Mouse (Mus musculus) heart, adult 8-10 months (tissue): ENCODE measurements around the gene Ttn. TPM values are rescaled to one million over a fixed set of nuclear protein-coding genes. Genes with fewer than 3 reads are reported as not detected.

Source experiments
- DNase-seq: peaks from one replicate; pipeline ENCODE4 v3.0.0; 2022; ENCODE audit warnings: low spot score
- total RNA-seq, 4 experiments: library from RNA; stranded (reverse); gene quantifications; 2 replicates each; pipeline ENCODE4 v1.2.4; 2022

Gene Ttn
- total RNA-seq, 4 experiments from 2014 or later, result 3,102 to 4,099 (median 3,503) TPM

DNA sequence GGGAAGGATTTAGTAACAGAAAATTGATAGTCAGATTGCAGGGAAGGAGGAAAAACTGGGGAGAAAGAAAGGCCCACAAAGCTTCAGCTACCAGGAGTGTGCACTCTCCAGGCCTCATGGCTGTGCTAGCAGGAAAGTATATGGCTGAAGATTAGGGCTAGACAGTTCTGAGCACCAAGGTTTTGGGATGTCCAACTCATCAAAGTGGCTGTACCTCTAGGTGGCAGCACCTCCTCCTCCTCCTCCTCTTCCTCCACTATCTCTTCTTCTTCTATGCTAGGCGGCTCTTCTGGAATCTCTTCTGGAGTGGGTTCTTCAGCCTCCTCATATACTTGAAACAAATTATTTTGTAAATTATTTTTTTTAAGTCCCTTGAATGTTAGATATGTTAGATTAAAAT lies 139.2 kb downstream of the Ttn start:
- no peak for DNase-seq

DNA sequence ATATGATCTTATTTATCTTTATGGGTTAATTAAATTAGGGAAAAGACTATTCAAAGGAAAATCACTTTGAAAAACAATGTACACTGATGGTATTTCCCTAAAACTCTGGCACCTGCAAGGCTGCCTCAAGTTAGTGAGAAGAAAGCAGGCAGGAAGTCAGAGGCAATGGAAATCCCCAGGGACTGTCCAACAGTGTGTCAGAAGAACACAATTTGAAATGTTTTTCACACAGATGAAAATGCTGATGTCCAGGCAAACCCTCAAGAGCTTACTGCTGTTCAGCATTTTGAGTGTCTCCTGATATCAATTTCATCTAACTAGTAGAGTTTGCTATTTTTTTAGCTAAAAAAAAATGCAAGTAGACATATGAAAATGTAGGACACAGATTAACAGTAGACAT lies 161.9 kb downstream of the Ttn start:
- no peak for DNase-seq

DNA sequence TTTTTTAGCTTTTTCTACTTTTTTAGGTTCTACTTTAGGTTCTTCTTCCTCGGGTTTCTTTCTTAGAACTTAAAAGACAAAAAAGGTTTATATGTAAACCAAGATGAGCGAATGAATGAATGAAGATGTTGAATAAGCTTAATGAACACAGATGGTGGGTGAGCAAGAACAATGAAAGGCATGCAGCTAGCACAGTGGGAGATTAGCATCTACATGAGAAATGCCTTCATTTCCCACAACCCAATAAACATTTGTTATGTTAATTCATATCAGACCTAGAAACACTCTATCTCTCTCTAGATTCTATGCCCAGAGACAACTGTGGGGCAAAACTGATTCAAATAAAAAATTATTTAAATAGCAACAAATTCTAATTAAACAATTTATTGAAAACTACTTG lies 164.6 kb downstream of the Ttn start:
- DNase-seq, result no peak

DNA sequence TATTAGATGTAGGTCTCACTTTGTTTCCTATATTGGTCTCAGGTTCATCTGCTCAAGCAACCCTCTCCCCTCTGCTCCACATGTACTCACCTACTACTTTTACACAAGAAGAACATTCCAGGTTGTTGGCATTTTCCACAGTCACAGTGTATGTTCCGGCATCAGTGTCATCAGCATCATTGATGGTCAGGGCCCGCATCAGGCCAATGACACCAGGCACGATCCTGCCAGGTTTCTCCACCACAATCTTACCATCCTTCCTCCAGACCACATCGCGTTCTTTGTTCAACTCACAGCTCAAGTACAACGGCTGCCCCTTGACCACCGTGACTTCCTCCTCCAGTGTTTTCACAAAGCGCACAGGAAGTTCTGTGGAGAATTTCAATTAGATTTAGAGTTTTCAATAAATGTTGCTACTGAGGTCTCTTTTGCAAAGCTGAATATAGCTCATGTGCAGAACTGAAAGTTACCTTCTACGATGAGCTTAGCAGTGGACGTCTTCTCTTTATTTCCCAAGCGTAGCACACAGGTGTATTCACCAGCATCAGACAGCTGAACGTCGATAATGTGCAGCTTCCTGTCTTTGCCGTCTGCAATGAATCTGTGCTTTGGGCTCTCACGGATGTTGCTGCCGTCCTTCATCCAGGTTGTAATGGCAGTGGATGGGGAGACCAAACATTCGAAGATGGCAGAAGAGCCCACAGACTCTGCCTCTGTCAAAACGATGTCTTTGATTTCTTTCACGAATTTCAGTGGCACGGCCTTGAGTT lies 168.1 kb downstream of the Ttn start:
- no peak for DNase-seq

DNA sequence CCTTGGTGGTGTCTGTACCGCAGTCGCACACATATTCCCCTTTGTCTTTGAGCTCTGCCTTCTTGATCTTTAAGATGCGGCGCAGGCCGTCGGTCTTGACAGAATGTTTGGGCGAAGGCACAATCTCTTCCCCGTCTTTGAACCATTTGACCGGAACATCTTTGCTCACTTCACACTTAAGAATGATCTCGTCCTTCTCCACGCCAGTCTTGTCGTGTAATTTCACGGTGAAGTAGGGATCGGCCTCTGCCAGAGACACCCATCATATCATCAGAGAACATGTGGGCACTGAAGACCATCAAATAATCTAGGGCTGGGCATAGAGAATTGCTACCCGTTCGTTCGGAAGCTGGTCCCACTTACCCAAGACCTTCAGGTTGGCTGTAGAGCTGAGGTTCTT lies 171.2 kb downstream of the Ttn start:
- no peak for DNase-seq

DNA sequence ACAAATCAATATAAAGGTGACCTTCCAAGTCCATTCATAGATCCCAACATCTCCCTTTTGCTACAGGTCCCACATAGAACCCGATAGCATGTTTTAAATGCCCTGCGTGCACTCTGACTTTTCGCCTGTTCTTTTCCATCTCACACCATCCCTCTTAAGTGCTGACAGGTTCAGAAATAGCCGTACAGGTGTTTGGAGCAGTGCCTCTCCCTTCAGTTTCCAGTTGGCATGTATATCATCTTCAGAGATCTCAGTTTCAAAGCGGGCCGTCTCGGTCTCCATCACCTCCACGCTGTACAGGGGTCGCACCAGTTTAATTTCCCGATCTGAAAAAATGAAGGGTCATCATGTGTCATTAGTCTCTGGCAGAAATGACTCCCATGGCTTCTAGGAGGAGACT lies 174.0 kb downstream of the Ttn start:
- DNase-seq, result no peak

DNA sequence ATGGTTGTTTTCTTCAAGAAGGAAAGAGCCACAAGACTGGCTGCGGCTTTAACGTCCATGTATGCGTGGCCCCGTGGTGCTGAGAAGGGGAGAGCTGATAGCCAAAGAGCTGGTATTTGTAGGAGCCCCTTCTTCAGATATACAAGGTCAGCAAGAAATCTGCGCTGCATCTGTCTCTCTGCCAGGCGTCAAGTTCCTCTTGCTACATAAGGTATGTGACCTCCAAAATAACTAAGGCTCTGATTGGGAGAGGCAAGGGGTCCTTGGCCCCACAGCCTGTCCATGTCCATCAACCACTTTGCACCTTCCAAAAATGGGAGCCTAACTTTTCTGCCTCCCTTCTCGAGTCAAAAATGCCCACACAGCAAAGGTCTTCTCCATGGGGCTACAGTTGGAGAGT lies 175.1 kb downstream of the Ttn start:
- DNase-seq, result peak; percentile 32

DNA sequence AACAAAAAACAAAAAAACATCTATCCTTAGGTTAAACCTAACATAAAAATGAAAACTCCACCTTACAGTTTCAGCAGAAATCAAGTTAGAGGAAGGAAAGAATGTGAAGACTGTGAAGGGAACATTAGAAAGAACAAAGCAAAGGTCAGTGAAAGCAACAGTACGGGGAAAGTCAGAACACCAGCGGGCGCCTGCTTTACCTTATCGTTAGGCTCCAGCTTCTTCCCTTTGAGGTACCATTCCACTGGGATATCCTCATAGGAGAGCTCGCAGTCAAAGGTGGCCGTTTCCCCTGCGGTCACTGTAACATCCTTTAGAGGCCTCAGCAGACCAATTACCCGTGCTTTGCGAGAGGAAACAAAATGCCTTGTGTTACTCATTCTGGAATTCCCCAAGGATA lies 175.5 kb downstream of the Ttn start:
- DNase-seq, result no peak

DNA sequence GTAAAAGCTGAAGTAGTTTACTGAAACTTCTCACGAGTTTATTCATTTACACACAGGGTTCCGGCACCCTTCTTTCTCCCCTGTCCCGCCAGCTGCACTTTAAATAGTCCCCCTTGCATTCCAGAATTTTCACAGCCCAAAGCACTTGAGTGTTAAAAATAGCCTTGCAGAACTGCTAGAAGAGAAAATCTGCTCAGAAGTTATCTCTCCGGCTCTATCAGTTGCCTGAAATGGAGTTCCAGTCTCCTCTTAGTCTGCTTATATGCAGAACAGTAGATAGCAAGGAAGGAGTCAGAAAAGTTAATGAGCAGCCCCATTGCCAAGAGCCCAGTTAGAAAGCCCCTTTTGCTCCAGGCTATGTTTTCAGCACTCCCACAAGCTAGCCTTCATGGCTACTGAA lies 176.0 kb downstream of the Ttn start:
- DNase-seq, result peak; percentile 23

DNA sequence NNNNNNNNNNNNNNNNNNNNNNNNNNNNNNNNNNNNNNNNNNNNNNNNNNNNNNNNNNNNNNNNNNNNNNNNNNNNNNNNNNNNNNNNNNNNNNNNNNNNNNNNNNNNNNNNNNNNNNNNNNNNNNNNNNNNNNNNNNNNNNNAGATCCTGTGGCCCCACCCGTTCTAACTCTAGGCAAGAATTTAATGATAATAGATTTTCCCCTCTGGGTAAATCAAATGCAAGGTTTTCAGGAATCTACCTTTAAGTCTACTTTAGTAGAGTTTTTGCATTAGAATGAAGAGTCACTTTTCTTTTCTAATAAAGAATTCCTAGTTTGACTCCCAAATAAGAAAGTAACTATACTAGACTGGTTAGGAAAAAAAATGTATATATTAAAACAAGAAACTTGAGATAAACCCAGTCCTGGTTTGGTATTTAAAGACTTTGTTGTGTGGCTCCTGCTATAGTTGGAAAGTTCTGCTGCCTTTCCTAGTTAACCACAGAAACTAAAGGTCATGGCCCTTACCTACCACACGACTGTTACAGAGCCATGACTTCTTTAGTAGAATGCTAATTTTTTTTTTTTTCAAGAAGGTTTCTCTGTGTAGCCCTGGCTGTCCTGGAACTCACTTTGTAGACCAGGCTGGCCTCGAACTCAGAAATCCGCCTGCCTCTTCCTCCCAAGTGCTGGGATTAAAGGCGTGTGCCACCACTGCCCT lies 177.0 kb downstream of the Ttn start:
- no peak for DNase-seq

DNA sequence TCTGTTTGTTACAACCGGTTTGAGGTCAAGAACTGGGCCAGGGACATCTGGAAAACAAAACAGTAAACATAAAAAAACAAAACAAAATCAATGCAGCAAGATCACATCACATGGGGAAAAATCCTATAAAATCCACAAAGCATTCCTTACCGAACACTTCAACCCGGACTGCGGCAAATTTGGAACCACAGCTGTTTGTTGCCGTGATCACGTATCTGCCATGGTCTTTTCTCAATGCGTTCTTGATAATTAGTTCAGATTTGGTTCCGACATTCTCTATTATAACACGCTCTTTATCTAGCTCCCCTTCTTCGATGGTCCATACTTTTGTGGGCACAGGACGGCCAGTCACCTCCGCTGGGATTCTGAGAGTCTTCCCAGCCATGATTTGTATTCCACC lies 198.2 kb downstream of the Ttn start:
- DNase-seq, result no peak

DNA sequence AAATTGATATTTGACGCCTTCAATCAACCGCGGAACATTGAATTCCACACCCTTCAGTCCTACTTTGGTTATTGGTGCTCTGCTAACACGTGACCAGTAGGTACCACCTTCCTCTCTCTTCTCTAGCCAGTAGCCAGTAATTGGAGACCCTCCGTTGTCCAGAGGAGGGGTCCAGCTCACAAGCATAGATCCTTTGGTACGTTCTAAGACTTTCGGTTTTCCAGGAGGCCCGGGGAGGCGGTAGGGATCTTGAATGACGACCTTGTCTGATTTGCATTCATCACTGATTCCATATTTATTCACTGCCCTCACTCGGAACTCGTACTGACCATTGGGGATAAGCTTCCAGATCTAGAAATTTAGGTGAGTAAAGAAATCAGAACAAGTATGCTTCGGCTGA lies 201.6 kb downstream of the Ttn start:
- no peak for DNase-seq

DNA sequence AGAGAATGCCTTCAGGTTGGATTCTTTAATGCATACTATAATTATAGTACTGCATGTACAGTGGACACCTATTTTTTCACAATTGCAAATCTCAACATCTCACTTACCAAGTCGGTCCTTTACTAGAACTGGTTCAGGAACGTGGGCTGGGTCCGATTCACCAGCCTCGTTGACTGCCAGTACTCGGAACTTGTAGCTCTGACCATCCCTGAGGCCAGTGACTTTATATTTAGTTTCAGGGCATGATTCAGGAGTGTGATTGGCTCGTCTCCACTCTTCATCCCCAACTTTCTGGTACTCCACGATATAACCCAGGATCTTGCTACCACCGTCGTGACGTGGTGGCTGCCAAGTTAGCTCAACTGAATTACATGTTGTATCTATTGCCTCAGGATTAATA lies 212.5 kb downstream of the Ttn start:
- DNase-seq, result no peak

DNA sequence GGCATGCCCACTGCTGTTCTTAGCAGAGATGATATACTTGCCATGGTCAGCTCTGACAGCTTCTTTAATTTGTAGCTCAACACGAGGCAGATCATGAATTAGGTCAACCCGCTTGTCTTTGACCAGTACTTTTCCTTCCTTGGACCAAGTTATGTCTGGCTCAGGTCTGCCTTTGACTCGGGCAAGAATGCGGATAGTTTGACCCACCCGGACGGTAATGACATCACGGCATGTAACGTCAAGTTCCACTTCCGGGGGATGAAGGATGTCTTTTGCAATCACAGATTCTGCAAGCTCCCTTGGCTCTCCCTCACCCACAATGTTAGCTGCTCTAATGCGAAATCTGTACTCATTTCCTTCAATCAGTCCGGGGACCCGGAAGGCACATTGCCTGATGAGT lies 215.1 kb downstream of the Ttn start:
- DNase-seq, result no peak

DNA sequence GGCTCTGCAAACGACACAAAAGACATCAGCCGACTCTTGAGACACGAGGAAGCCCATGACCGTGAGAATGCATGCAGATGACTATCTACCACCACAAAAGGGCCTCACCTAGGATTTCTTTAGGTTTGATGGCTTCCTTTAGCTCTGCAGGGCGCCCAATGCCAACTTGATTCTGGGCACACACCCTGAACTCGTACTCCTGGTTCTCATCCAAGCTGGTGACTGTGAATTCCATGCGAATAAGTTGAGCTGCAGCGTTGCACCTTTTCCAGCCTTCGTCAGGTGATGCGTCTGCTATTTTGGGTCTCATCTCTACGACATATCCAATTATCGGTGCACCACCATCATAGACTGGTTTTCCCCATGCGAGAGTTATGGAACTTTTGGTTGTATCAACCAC lies 217.8 kb downstream of the Ttn start:
- DNase-seq, result no peak

DNA sequence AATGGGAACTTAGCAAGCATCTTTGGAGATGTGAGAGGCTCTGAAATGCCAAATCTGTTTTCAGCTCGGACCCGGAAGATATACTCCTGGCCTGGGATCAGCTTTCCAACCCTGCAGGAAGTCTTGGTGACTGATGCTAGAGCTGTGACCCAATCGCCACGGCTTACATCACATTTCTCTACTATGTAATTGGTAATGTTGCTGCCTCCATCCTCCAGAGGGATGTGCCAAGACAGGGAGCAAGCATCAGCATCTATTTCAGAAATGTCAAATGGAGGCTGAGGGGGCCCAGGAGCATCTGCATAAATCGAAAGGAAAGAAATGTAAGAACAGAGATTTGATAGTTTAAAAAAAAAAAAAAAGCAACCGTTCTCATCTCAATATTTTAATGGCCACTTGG lies 220.2 kb downstream of the Ttn start:
- DNase-seq, result no peak

DNA sequence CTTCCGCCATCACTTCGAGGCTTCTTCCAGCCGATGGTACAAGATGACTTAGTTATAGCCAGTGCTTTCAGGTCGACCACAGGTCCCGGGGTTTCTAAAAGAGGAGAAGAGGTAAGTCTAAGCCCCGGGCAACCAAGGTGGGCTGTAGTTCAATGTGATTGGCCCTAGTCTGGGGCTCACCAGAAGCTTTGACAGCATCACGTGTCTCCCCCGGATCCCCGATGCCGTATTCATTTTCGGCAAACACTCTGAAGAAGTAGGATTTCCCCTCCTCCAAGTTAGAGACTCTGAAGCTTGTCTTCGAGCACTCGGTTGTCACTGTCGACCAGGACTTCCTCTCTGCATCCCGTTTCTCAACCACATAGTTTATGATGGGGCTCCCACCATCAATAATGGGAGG lies 225.9 kb downstream of the Ttn start:
- DNase-seq, result no peak

DNA sequence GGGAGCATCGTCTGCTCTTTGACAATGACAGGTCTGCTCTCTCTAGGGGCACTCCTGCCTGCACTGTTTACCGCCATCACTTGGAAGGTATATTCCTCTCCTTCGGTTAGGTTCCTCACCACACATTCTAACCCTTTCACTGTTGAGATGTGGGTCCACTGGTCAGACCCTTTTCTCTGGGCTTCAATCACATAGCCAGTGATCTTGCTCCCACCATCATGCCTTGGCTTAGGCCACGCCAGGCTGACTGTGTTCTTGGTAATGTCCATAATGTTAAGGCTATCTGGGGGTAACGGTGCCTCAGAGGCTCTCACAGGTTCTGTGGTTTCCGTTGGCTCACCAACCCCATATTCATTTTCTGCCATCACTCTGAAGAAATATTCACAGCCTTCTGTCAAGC lies 230.4 kb downstream of the Ttn start:
- DNase-seq, result no peak

DNA sequence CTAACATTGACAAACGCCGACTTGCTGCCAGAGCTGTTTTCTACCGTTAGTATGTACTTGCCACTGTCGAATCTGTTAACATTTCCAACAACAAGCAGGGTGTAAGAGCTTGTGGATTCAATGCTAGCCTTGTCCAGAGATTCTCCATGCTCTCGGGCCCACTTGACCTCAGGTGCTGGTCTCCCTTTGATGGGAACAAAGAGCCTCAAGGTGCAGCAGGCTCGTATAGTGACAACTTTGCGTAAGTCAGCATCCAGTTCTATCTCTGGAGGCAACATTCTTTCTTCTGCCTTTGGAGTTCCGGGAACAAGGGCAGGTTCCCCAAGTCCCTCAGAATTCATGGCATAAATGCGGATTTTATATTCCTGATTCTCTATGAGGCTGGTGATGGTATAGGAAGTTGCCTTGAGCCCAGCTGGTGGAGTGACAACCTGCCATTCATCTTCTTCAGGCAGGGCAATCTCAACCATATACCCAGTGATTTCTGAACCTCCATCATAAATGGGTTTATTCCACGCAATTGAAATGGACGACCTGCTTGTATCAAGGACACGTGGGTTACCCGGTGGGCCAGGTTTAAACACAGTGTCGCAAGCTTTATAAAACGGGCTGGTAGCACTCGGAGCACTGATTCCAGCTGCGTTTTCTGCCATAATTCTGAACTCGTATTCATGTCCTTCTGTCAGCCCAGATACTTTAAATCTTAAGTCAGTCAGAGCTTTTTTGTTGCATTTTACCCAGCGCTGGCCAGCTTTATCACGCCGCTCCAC lies 232.8 kb downstream of the Ttn start:
- no peak for DNase-seq

DNA sequence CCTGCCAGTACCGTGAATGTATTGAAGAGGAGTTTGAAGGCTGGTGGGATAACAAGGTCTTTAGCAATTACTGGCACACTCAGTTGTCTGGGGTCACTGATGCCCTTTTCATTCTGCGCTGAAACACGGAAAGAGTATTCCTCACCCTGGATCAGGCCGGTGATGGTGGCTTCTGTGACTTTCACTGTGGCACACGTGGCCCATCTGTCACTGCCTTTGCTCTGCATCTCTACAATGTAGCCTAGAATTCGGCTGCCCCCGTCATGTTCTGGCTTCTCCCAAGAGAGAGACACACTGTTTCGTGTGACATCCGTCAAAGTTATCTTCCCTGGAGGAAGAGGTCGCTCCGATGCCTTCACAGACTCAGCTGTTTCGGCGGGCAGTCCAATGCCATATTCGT lies 233.7 kb downstream of the Ttn start:
- no peak for DNase-seq

DNA sequence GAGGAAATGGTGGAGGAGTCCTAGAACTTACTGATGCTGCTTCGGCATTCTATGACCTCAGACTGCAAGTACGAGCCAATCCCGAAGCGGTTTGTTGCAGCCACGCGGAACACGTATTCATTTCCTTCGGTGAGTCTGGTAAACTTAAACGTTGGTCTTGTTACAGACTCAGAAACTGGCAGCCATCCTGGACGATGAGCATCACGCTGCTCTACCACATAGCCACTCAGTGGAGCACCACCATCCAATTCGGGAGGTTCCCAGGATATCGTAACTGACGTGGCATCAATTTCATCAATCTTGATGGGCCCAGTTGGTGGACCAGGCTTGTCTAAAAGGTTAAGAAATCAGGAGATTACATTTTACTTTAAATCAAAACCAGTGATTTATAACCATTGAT lies 262.7 kb downstream of the Ttn start:
- no peak for DNase-seq

DNA sequence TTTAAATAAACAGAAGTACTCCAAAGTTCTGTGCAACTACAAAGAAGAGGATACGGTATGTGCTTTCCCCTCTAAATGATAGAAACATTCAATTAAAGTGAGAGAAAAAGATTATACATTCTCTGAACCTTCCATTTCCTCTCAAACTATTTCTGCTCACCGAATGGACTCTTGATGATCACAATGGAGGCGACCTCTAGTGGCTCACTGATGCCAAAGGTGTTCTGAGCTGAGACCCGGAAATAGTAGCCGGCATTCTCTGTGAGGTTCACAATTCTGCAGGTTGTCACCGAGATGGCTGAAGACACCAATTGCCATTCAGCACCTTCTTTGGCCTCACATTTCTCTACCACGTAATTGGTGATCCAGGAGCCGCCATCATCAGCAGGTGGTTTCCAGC lies 267.4 kb downstream of the Ttn start:
- DNase-seq, result no peak

DNA sequence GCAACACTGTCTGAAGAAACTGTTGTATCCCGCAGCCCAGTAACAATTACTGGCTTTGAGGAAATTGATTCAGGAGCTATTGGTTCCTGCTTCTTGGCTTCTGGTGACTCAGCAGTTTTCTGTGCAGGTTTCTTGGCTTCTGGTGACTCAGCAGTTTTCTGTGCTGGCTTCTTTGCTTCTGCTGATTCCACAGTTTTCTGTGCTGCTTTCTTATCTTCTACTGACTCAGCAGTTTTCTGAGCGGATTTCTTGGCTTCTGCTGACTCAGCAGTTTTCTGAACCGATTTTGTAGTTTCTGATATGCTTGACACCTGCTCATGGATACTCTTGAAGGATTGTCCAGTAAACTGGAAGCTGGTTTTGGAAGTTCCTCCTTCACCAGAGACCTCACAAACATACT lies 273.8 kb downstream of the Ttn start:
- DNase-seq, result no peak
